Mouse (Mus musculus): ENCODE results near the gene Efs.

GRCm38 (mm10) chr14:54948781-54949180, 22.9 kb upstream of the Efs start:
- TF ChIP-seq CTCF (IDR thresholded peaks at IDR 0.05; ENCODE audit: low read depth) (no peak), EP300 (IDR thresholded peaks at IDR 0.05; ENCODE audit: low read depth) (no peak)
